Mouse (Mus musculus): ENCODE results near the gene Adamts16. TPM values are rescaled to one million over a fixed set of nuclear protein-coding genes. Genes with fewer than 3 reads are reported as not detected.

Adamts16 gene
- total RNA-seq, 2 experiments from 2014 or later, result 2.9 to 10.1 TPM

DNA sequence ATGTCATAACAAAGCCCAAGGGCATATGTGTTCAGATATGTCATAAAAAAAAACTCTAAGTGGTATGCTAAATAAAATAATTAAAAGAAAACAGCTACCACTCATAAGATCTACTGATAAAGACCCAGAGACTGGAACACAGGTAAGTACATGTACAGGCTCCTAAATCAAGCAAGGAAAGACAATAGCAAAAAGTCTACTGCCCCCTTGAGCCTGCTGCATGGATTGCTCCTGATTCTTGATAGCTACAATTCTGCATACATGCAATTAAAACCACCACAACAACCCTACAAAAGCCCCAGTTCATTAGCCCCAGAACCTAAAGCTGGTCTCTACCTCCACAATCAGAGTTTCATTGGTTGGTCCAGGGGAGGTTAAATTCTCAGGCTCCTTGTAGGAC lies 74.1 kb downstream of the Adamts16 start:
- DNase-seq (ENCODE audit: low spot score in 2 of 2), result no peak

GRCm38 (mm10) chr13:70764682-70765081 lies 76.9 kb downstream of the Adamts16 start:
- no peak for DNase-seq (ENCODE audit: low spot score in 2 of 2)

- no peak for DNase-seq (ENCODE audit: low spot score in 2 of 2)
Measured at GRCm38 (mm10) chr13:70762586-70762985, 79.0 kb downstream of the Adamts16 start.

DNA sequence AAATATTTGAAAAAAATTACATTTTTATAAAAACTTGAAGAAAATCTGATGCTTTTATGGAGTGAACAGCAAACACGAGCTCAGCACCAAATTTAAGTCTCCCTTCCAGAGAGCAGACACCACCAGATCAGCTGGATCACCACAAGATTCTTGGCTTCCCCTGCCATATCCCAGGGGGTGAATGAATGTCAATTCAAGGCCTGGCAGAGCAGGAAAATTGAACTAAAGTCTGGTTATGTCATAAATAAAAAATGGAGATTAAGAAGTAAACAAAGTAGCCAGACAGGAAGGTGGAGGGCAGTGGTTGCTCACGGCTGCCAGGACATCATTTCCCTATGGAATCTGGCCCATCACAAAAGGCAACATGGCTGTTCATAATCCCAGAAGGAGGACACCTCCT lies 80.3 kb downstream of the Adamts16 start:
- no peak for DNase-seq (ENCODE audit: low spot score in 2 of 2)

DNA sequence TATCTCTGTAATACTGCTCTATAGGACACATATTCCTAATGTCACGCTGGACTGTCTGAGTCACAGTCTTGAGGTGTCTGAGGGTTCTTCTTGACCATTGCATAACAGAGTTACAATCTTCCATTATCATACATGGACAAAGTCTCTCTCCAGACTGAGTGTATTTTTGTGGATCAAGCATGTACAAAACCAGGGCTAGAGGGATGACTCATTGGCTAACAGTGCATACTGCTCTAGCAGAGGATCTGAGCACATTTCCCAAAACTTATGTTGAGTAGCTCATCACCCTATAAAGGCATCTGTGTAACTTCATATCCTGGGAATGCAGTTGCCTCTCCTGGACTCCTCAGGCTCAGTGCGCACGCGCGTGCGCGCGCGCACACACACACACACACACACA lies 81.4 kb downstream of the Adamts16 start:
- DNase-seq (ENCODE audit: low spot score in 2 of 2), result no peak

- DNase-seq (ENCODE audit: low spot score in 2 of 2), result no peak
Measured at GRCm38 (mm10) chr13:70746294-70747008, 95.2 kb downstream of the Adamts16 start.

- DNase-seq (ENCODE audit: low spot score in 2 of 2), result no peak
Measured at GRCm38 (mm10) chr13:70744416-70745038, 97.1 kb downstream of the Adamts16 start.

DNA sequence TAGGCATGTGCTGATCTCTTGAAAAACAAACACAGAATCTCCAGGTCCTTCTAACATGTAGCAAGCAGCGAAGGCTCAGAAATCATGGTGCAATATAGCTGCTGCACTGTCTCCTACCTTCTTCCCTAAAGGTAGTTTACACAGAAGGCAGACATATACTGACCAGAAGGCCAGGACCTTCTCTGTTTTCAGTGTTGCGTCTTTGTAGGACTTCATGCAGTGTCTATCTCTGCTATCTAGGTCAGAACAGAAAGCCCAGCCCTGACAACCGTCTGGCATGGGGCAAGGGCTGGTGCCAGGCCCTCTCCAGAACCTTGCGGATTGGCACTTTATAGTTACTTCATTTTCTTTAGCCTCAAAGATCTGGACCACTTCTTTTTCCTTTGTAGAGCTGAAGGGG lies 98.9 kb downstream of the Adamts16 start:
- DNase-seq (ENCODE audit: low spot score in 2 of 2), result no peak

- DNase-seq (ENCODE audit: low spot score in 2 of 2), result no peak
Measured at GRCm38 (mm10) chr13:70740281-70741240, 101.0 kb downstream of the Adamts16 start.

- no peak for DNase-seq (ENCODE audit: low spot score in 2 of 2)
Measured at GRCm38 (mm10) chr13:70738781-70739180, 102.8 kb downstream of the Adamts16 start.

DNA sequence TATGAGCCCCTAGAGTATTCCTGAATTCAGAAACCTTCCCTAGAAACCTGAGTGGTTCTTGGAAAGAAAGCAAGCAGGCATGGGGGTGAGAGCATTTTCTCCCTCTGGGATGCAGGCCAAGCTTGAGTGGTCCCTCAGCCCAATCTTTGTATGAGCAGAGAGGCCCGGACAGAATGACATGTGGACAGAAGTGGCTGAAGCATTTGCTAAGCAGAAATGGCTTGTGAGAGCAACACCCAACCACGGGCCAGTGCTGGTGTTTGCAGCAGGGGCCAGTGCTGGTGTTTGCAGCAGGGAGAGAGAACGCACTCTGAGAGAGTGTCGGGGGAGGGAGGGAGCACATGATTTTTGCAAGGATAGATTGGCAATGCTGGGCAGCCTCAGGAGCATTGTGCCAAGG lies 105.2 kb downstream of the Adamts16 start:
- DNase-seq (ENCODE audit: low spot score in 2 of 2), result no peak

DNA sequence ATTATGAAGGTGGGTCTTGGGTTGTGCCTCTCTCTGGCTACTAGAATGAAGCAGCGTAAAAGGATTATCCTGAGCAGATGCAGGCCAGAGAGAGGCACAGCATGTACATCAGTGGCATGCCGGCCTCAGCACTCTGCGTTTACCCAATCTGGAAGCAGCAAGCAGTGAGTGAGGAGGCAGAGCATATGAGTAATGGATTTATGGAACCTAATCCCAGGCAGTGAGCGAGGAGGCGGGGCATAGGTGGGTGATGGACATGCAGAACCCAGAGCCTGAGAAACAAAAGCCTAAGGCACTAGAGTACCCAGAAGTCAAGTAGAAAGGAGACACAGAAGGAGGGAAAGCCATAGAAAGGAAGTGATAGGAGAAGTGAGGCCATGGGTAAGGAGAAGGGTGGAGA lies 107.0 kb downstream of the Adamts16 start:
- DNase-seq (ENCODE audit: low spot score in 2 of 2), result no peak

GRCm38 (mm10) chr13:70733911-70734310 lies 107.7 kb downstream of the Adamts16 start:
- no peak for DNase-seq (ENCODE audit: low spot score in 2 of 2)

DNA sequence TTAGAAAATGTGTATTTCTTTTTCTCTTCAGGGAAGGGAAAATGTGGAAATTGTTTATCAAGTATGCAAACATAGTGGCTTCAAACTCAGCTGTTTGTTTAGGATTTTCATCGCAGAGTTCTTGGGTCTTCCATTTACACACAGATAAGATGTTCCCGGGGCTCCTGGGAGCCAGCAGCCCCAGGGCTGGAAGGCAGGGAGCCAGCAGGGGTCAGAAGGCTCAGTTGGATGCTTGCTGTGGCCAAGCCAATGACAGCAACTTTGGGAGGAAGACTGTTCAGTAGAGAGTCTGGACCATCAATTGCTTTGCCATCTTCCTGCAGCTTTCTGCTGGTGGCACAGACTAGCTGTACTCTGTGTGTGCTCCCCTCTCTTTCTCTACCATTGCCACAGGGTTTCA lies 108.4 kb downstream of the Adamts16 start:
- no peak for DNase-seq (ENCODE audit: low spot score in 2 of 2)

DNA sequence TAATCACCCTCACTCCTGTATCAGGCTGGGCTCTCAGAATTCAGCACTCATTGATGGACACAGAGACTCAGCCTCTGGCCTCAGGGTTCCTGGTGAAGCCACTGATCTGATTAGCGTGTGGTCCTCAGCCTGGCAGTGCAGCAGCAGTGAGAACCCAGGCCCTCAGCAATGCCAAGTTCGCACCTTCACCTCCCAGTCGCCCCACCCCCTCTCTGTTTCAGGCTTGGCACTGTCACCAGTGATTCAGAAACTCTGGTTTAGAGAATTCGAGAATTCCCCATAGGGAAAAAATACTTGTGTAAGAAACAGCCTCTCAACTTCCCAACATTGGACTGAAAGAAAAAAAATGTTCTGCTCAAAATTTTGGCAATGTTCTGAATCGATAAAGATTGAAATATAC lies 108.8 kb downstream of the Adamts16 start:
- no peak for DNase-seq (ENCODE audit: low spot score in 2 of 2)

DNA sequence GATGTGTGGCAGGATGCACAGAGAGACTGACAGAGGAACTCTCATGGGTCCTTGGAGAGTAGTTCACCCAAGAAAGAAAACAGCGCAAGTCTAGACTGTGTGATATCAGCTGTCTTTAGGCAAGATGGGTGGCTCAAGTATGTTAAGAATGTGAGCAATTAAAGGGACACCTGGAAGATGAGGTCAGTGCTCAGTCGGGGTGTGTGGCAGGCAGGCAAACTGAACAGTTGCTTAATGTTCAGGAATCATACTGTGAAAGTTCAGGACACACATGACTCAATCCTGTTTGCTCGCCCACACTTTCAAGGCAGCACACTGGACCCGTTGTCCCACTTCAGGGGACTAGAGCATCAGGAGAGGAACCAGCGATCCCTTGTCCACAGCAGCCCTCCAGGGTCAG lies 110.3 kb downstream of the Adamts16 start:
- DNase-seq (ENCODE audit: low spot score in 2 of 2), result no peak

- DNase-seq (ENCODE audit: low spot score in 2 of 2), result no peak
Measured at GRCm38 (mm10) chr13:70729996-70730395, 111.6 kb downstream of the Adamts16 start.

DNA sequence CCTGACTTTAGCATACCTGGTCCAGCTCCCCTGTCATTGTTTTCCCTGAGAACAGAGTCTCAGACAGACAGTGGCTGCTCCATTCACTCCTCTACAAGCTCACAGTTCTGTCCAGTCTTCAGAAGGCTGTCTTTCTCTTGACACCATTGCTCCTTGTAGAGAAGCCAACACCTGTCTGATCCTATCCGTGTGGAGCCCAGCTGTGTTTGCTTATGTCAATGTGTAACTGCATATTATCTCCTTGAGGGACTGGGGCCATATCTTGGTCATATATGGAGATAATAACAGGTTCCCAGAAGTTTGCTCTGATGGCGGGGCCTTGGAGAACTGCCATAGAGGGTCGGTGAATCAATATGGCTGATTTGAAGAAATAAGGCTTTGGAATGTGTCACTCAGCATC lies 115.4 kb downstream of the Adamts16 start:
- no peak for DNase-seq (ENCODE audit: low spot score in 2 of 2)

GRCm38 (mm10) chr13:70724635-70725034 lies 117.0 kb downstream of the Adamts16 start:
- DNase-seq (ENCODE audit: low spot score in 2 of 2), result no peak

DNA sequence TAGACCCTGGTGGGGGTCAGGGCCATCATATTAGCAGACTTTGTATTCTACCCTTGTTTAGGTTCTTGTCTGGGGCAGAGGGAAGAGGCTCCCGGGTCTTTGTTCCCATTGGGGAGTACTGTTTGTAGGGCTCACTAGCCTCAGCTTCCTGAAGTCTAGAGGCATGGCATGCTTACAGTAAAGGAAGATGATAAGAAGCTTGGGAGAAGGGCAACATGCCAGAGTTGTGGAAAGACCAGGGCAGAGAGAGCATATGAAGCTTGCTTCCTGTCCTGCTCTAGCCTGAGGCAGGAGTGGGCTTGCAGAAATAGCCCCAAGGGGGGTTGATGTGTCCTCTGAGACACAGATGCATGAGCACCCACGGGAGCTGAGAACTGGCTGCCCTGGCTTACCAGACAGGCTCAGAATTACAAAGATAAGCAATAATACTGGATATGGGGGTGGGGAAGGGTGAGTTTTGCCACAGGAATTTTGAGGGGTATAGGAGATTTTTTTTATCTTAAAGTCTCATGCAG lies 117.4 kb downstream of the Adamts16 start:
- no peak for DNase-seq (ENCODE audit: low spot score in 2 of 2)

DNA sequence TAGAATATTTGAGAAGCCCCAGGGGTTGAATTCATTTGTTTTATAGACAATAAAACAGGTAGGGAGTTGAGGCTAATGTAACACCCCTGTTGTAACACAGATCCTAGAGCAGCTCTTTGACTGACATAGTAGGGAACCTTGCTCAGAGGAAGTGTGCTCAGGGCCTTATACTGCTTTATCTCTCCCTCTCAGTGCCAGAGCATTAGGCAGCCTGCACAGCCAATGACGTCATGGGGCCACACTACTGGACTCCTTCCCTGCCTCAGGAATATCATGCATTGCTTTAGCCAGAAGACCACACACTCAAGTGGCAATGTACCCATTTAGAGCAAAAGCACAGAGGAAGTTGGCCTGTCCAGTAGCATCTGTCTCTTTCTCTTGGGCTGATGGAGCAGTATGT lies 121.6 kb downstream of the Adamts16 start:
- DNase-seq (ENCODE audit: low spot score in 2 of 2), result no peak

- no peak for DNase-seq (ENCODE audit: low spot score in 2 of 2)
Measured at GRCm38 (mm10) chr13:70718814-70719213, 122.8 kb downstream of the Adamts16 start.
